Mouse (Mus musculus): Measurements from ENCODE around the gene Lrp10.

GRCm38 (mm10) chr14:54463108-54463958, 604 bp upstream of the Lrp10 start:
- TF ChIP-seq CTCF (IDR thresholded peaks at IDR 0.05; ENCODE audit: extremely low read depth, insufficient read depth, insufficient read length, insufficient replicate concordance): no peak
- no peak; the same call in 1 of the 2 replicates for TF ChIP-seq POLR2A (IDR thresholded peaks at IDR 0.05; ENCODE audit: low read depth, low read length)

Measured in spleen, adult 2 months (tissue).